Mouse (Mus musculus): ENCODE measurements around the gene Rab5c.

DNA sequence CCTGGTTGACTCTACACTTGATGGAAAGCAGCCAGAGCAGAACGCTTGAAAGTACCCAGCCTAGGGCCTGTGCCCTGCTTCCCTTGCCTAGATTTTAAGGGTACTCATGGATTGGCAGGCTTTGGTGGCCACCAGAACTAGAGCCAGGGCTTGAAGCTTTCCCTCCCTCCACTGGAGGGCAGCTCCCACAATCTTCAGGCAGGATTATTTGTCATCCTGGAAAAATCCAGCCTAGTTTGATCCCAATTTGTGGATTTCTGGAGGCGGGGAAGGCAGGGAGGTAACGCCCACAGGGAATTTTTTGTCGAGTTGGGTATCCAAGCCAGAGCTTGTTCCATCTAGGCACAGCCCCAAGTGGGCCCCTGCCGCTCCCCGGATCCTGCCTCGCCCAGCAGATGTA, 47.6 kb downstream of the Rab5c start:
- TF ChIP-seq CTCF (conservative IDR thresholded peaks at IDR 0.05; ENCODE audit: insufficient read depth, insufficient read length, low read depth, low read length): no peak
- no peak for TF ChIP-seq POLR2A (IDR thresholded peaks at IDR 0.05; ENCODE audit: low read depth, low read length)
